Mouse (Mus musculus) G1E (cell line): ENCODE data around the gene Epb41l3. TPM values are rescaled to one million over a fixed set of nuclear protein-coding genes. Genes with fewer than 3 reads are reported as not detected.
A peak's percentile ranks its signal among the peaks of the same experiment; 100 is the strongest.

Experiments
- ATAC-seq: 2 replicates; pipeline ENCODE4 v1.8.0; 2016; ENCODE audit warnings: mild to moderate bottlenecking; ENCODE audit not compliant: insufficient number of reproducible peaks, poor library complexity, low FRiP score, severe bottlenecking; ENCODE audit errors: extremely low read depth
- DNase-seq: peaks from one replicate; pipeline ENCODE4 v3.0.0; 2012; ENCODE audit warnings: low spot score
- H3K27me3 ChIP-seq: 2 replicates; pipeline ENCODE4 v1.6.1; 2012; ENCODE audit warnings: mild to moderate bottlenecking, low read length, inconsistent platforms; ENCODE audit not compliant: insufficient read depth
- H3K36me3 ChIP-seq: replicated peaks from 2 replicates; pipeline ENCODE3; 2012; ENCODE audit warnings: mild to moderate bottlenecking, inconsistent platforms
- H3K4me1 ChIP-seq: 2 replicates; pipeline ENCODE4 v1.6.1; 2012; ENCODE audit warnings: low read depth, low read length, inconsistent platforms, mixed read lengths; ENCODE audit not compliant: insufficient read depth
- H3K4me3 ChIP-seq: 2 replicates; pipeline ENCODE4 v1.5.1; 2012; ENCODE audit warnings: low read depth, mild to moderate bottlenecking, inconsistent platforms, low read length, moderate library complexity, mixed read lengths
- H3K9me3 ChIP-seq: replicated peaks from 2 replicates; pipeline ENCODE4 v1.6.1; 2012; ENCODE audit warnings: inconsistent platforms
- CTCF ChIP-seq: IDR thresholded peaks from 2 replicates; pipeline ENCODE4 v1.5.1; 2012; ENCODE audit warnings: low read depth, low read length, inconsistent platforms, mixed read lengths
- GATA1 ChIP-seq: IDR thresholded peaks from 2 replicates; pipeline ENCODE4 v1.6.1; 2012; ENCODE audit warnings: borderline replicate concordance, low read length, inconsistent platforms, mixed read lengths
- GATA2 ChIP-seq: IDR thresholded peaks from 2 replicates; pipeline ENCODE4 v1.6.1; 2012; ENCODE audit warnings: low read depth, low read length, inconsistent platforms, borderline replicate concordance
- POLR2AphosphoS5 ChIP-seq: IDR thresholded peaks from 2 replicates; pipeline ENCODE4 v1.6.1; 2012; ENCODE audit warnings: low read depth, low read length, inconsistent platforms; ENCODE audit not compliant: insufficient replicate concordance
- TAL1 ChIP-seq: conservative IDR thresholded peaks from 2 replicates; pipeline ENCODE4 v1.6.1; 2012; ENCODE audit warnings: low read depth, low read length, inconsistent platforms, mixed read lengths
- polyA plus RNA-seq: library from polyadenylated mRNA; stranded (reverse); fragments of >175 nt; gene quantifications from 2 replicates; pipeline ENCODE4 v1.2.3, GENCODE M21; 2012
- total RNA-seq, 2 experiments: library from RNA; stranded (forward) in 1 of 2; stranded (reverse) in 1 of 2; fragments of 200-1000 nt in 1 of 2; fragments of >200 nt in 1 of 2; fragmentation: Nextera tagmentation in 1 of 2; gene quantifications; 2 replicates each; pipeline ENCODE4 v1.2.3; 2014 to 2017

Gene Epb41l3
- total and polyA plus RNA-seq, 3 experiments: 0.16 TPM; not detected in 2

DNA sequence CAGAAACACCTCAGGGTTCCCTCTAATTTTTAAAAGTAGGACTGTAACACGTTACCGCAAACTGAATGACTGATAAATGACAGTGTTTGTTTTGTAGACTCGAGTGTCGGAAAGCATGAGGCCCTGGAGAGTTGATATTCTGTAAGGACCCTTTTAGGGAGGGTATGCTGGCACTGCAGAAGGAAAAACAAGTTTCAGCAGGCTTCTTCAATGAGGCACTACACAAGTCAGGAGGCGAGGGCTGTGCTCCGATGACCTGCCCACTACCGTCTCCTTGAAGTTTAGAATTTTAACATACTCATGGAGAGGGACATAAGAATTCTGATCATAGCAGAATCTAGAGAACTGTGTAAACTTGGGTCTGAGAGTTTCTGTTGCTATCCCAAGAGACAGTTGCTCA lies 15.1 kb upstream of the Epb41l3 start:
- Histone ChIP-seq H3K27me3 (no peaks in the 10 kb centered on the region), H3K4me1 (no peaks in the 10 kb centered on the region), H3K9me3 (peaks cover 63% of the 10 kb centered on the region), H3K4me3 (no peak overlapping the region), H3K36me3 (no peaks in the 10 kb centered on the region)
- ATAC-seq (no peak), DNase-seq (no peak)
- TF ChIP-seq TAL1: no peak
- no peak for TF ChIP-seq POLR2AphosphoS5
- TF ChIP-seq GATA2: no peak
- TF ChIP-seq GATA1: no peak
- TF ChIP-seq CTCF: no peak

DNA sequence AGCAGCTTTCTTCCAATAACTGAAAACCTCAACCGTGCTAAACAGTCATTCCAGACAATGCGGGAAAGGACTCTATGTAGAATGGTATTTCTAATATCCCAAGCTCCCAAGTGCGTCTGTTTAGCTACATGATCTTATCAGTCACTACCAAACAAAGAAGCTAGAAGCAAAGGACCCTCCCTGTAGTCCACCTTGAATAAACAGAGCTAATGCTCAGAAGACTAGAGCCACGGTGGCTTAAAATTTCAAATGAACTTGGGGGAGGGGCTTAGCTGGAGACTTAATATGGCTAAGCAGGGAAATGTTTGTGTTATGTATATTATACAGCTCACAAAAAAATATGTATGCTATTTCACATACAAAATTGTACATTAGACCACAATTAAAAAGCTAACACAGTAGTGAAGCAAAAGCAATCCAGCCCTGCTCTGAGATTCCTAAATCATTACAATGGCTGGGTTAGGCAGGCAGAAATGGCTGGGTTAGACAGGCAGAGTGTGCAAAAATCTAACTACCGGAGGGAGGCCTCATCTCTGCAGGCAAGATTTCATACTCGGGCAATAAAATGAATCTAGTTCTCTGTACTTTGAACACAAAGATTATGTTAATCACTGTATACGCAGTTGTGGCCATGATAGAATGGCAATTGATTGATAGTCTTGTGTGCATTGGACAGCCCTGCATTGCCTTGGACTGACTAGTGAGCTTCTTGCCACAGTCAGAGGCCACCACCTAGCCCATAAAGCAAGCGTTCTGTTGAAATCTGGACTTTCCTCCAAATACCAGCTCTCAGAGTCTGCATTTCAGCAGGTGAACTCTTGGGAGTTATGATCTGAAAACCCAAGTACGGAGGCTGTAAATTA lies 13.4 kb upstream of the Epb41l3 start:
- DNase-seq (no peak), ATAC-seq (no peak)

GRCm38 (mm10) chr17:69067937-69068739 lies 7.3 kb upstream of the Epb41l3 start:
- no peak overlapping the region for H3K4me3 ChIP-seq
- TF ChIP-seq GATA2: no peak
- no peak for TF ChIP-seq TAL1
- TF ChIP-seq POLR2AphosphoS5: no peak
- no peak for TF ChIP-seq CTCF
- no peak for TF ChIP-seq GATA1
- H3K4me1 ChIP-seq: no peaks in the 10 kb centered on the region
- H3K36me3 ChIP-seq: no peaks in the 10 kb centered on the region
- no peak for ATAC-seq
- no peaks in the 10 kb centered on the region for H3K27me3 ChIP-seq
- DNase-seq: no peak
- H3K9me3 ChIP-seq: peaks cover 35% of the 10 kb centered on the region

More for the DNA sequence above, 13.4 kb upstream of the Epb41l3 start:
- TF ChIP-seq GATA1 (no peak), POLR2AphosphoS5 (no peak), CTCF (no peak), TAL1 (no peak), GATA2 (no peak)
- Histone ChIP-seq H3K4me3 (no peak overlapping the region), H3K36me3 (no peaks in the 10 kb centered on the region), H3K4me1 (no peaks in the 10 kb centered on the region), H3K9me3 (peaks cover 55% of the 10 kb centered on the region), H3K27me3 (no peaks in the 10 kb centered on the region)

DNA sequence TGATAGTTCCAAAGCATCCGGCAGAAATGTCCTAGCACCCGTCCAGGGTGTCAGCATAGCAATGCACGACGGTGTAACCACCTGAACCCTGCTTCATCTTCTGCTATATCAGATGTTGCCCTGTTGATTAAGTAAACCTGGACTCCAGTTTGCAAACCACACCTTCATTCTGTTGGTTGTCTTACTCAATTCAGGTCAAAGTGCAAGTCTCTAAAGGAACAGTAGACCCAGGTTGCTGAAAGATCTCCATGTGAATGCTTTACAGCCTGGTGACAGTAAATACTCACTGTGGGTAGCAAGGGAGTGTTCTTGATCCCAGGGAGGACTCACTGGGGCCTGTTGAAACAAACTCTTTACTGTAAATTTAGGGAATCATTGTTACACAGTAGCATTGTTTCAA lies 1.4 kb upstream of the Epb41l3 start:
- Histone ChIP-seq H3K9me3 (peaks cover 57% of the 10 kb centered on the region), H3K27me3 (no peaks in the 10 kb centered on the region; the same call in 1 of the 2 replicates)
- no peak for TF ChIP-seq POLR2AphosphoS5
- TF ChIP-seq GATA1: no peak
- no peak for TF ChIP-seq CTCF
- TF ChIP-seq GATA2: no peak
- TF ChIP-seq TAL1: no peak

GRCm38 (mm10) chr17:69076238-69076625 lies 749 bp downstream of the Epb41l3 start:
- no peak for TF ChIP-seq GATA1
- TF ChIP-seq TAL1: no peak
- no peak for TF ChIP-seq GATA2
- no peak for TF ChIP-seq POLR2AphosphoS5
- no peak for TF ChIP-seq CTCF
- Histone ChIP-seq H3K27me3 (no peaks in the 10 kb centered on the region; the same call in 1 of the 2 replicates), H3K4me3 (peak overlapping the region; percentile 27; the same call in 1 of the 2 replicates), H3K9me3 (peaks cover 57% of the 10 kb centered on the region), H3K4me1 (no peaks in the 10 kb centered on the region), H3K36me3 (no peaks in the 10 kb centered on the region)
- ATAC-seq: no peak
- no peak for DNase-seq

More for the DNA sequence above, 1.4 kb upstream of the Epb41l3 start:
- Histone ChIP-seq H3K4me1 (no peaks in the 10 kb centered on the region), H3K4me3 (no peak overlapping the region), H3K36me3 (no peaks in the 10 kb centered on the region)
- ATAC-seq: no peak
- no peak for DNase-seq

DNA sequence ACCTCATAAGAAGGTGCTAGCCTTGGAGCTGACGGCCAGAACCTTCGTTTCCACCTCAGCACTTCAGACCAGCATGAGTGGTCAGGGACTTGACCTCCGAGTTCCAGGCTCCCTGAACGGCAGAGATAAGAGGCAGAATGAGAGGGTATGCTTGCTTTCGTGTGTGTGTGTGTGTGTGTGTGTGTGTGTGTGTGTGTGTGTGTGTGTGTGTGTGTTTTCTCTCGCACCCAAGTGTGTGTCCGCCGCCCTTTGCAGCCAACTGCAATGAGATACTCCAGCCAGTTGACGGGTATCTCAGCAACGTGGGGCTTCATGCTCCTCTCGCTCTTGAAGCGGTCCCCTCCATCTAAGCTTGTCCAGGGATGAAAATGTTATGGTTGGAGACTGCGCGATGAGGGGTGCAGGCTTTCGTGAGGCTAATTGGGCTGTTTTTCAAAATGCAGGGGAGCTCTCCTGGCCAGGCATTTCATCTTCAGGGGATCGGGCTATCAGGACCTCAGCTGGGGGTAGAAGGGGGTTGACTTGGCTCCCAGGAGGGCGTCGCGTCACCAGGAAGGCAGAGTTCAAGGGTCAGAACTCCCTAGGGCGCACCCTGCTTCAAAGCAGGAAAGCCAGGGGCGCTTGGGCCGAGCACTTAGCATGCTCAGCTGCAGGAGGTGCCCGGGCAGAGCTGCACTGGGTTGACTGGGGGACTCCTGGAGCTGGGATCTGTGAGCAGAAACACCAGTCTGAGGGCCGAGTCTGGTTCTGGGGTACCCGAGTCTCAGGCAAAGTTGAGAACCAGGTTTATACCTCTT lies 1.5 kb downstream of the Epb41l3 start:
- Histone ChIP-seq H3K36me3 (no peaks in the 10 kb centered on the region), H3K4me3 (no peak overlapping the region), H3K9me3 (peaks cover 61% of the 10 kb centered on the region), H3K27me3 (no peaks in the 10 kb centered on the region; the same call in 1 of the 2 replicates), H3K4me1 (no peaks in the 10 kb centered on the region)
- no peak for ATAC-seq
- no peak for DNase-seq
- TF ChIP-seq GATA2: no peak
- TF ChIP-seq GATA1: no peak
- TF ChIP-seq CTCF: no peak
- TF ChIP-seq TAL1: no peak
- no peak for TF ChIP-seq POLR2AphosphoS5
